Mouse (Mus musculus) ZHBTc4 (cell line): ENCODE data around the gene 1600002K03Rik.
"Not testable (repeated sequence)": the region's sequence is repeated elsewhere in the genome, so short reads cannot be mapped to it uniquely, and the experiment has no call there.

ENCODE experiments used
- DNase-seq: peaks from one replicate; pipeline ENCODE4 v3.0.0-alpha.2; 2011; ENCODE audit warnings: low read depth, low spot score

Gene 1600002K03Rik

GRCm38 (mm10) chr10:80153713-80154112 is 19.0 kb upstream of the 1600002K03Rik start:
- no peak for DNase-seq

GRCm38 (mm10) chr10:80154384-80154783 is 18.4 kb upstream of the 1600002K03Rik start:
- DNase-seq: no peak

DNA sequence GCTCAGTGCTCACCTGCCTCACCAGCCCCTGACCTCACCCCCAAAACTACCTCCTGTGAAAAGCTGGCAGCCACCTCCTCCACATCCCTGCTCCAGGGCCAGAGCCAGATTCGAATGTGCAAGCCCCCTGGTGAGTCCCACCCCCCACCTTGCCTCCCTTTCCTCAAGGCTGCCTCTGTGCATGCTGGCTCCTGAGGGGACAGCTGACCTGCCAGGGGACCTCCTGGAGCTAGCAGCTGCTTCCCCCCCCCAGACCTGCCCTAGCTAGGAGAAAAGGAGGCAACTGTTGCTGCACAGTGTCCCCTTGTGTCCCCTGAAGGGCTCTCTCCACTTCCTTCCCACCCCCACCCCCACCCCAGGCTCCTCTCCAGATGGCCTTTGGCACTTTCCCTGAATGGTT is 17.5 kb upstream of the 1600002K03Rik start:
- DNase-seq: no peak

DNA sequence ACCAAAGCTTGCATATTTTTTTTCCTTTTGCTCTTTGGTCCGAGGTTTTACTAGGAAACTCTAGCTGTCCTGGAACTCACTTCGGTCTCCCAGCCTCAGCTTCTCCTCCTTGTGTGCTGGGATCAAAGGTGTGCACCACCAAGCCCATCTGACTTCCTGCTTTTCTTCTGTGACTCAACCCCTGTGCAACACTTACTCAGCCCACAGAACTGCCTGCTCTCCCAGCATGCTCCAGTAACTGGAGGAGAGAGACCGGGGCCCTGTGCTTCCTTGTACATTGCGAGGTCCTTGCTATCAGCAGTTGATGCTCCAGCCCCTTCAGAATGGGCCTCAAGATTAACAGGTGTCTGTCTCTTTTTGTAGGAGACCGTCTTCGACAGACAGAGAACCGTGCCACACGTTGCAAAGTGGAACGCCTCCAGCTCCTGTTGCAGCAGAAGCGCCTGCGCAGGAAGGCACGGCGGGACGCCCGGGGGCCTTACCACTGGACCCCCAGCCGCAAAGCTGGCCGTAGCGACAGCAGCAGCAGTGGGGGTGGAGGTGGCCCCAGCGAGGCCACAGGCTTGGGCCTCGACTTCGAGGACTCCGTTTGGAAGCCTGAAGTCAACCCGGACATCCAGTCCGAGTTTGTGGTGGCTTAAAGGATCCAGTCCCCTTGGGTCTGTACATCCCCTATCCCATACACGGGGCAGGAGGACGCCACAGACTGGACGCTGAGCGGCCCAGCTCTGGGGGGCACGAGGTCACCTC is 16.6 kb upstream of the 1600002K03Rik start:
- no peak for DNase-seq

- DNase-seq: no peak
Measured at GRCm38 (mm10) chr10:80156752-80157053, 16.0 kb upstream of the 1600002K03Rik start.

DNA sequence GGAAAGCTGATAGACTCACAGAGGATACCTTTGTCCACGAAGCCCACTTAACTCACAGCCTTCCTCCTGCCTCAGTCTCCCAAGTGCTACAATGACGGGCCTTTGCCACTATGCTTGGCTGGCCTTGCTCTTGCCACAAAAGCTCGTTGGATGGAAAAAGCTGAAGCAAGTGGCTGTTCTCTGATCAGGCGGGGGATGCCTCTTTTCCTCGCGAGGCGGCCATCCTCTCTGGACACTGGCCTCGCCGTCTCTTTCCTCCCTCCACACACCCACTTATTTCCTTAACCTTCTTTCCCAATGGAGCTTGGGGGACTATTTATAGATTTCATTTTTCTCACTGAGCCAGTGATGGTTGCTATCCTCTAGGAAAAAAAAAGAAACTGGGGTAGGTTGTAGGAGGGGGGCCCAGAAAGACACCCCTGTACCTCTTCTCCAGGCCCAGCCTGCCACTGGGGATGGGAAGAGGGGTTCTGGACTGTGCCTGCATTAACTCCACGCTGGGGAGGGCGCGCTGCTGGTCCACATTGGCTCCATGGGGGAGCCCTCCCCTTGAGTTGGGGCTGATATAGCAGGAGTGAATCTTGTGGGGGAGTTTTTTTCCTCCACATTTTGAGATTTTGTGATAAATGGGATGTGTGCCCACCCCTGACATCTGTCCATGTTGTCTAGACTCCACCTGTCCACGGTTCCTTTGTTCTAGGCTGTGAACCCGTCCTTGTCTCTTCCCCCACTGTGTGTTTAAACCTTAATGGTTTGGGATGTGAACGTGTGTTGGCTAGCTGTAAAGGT is 15.4 kb upstream of the 1600002K03Rik start:
- DNase-seq: no peak

DNA sequence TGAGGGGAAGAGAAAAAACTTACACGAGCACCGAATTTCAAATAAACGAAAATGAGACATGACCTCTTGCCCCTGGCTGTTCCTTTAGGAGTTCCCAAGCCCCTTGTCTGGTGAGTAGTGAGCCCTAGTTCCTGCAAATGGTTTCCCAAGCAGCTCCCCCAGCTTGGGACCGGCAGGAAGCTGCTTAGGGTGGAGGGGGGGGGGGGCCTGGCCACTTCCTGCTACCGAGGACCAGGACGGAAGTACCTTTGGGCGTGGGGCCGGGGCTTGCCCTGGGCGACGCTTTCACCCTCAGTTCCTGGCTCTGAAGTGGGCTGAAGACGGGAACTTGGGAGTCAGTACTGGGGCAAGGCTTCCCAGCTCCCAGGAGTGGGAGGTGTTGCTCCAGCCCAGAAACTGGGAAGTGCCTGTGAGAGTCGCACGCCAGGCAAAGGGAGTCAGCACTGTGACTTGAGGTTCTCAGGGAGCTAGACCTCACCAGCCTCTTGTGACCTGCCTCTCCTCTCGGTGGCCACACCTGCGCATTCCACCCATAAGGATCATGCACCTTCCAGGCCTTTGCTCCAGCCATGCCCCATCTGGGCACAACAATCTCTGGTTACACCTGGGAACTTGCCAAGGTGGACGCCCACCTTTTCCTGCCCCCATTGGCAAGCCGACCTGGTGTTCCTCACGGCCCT is 14.3 kb upstream of the 1600002K03Rik start:
- peak; percentile 72 for DNase-seq

- peak; percentile 48 for DNase-seq
Measured at GRCm38 (mm10) chr10:80159021-80159560, 13.7 kb upstream of the 1600002K03Rik start.

- peak; percentile 98 for DNase-seq
Measured at GRCm38 (mm10) chr10:80159561-80160454, 12.9 kb upstream of the 1600002K03Rik start.

GRCm38 (mm10) chr10:80160455-80161371 is 12.0 kb upstream of the 1600002K03Rik start:
- peak; percentile 76 for DNase-seq

- no peak for DNase-seq
Measured at GRCm38 (mm10) chr10:80161522-80162242, 11.1 kb upstream of the 1600002K03Rik start.

DNA sequence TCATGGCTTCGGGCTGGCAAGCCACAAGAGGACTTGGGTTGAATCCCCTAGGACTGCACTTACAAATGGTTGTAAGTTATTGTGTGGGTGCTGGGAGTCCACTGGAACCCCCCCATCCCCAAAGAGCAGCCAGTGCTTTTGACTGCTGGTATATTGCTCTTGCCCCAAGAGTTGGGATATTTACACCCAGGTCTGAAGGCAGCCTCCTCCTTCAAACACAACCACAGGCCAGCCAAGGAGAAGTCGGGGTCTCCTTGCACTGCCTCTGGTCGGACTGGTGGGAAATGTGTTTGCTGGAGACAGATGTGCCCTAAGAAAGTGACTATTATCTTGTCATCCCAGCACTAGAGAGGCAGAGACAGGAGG is 10.5 kb upstream of the 1600002K03Rik start:
- no peak for DNase-seq

DNA sequence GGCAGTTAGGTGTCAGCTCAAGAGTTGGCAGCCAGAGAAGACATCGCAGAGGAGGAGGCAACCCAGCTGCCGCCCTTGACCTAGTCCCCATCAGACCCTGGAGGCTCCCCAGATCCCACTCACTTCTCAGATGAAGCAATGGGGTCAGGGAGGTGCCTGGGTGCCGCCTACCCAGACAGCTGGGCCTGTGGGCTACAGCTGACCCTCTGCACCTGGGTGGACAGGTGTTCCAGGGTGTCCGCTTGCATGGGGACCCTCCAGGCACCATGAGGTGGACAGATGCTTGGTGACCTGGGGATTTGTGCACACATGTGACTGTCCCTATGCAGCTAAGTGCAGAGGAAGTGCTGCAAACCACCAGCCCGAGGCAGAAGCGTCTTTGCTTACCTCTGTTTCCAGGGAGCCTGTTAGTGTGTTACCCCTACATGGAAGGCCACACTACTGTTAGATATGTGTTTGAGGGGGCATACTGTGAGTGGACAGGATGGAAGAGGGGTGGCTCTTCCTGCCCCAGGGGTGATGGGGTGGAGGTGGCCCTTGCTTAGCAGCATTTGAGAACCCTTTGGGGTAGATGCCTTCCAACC is 9.9 kb upstream of the 1600002K03Rik start:
- DNase-seq: no peak

- DNase-seq: no peak
Measured at GRCm38 (mm10) chr10:80163721-80164120, 9.0 kb upstream of the 1600002K03Rik start.

- DNase-seq: no peak
Measured at GRCm38 (mm10) chr10:80164161-80164997, 8.4 kb upstream of the 1600002K03Rik start.

DNA sequence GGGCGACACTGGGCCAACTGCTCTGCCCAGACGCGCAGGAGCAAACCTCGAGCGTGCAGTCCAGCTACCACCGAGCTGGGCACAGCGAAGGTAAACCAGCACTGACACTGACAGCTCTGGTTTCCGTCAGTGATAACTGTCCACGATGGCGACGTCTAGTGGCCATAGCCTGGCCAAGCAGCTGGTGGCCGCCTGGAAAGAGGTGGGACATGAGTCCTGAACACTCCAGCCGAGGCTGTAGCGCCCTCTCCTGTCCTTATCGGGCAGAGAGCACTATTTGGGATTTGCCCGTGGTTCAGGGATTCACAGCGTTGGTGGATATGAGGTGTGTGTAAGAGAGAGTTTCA is 7.8 kb upstream of the 1600002K03Rik start:
- DNase-seq: peak; percentile 92

GRCm38 (mm10) chr10:80165392-80166128 is 7.2 kb upstream of the 1600002K03Rik start, which contains the start of gene Cirbp:
Cirbp (plus strand) TSS chr10:80165985.
- DNase-seq: no peak

- DNase-seq: not testable (repeated sequence)
Measured at GRCm38 (mm10) chr10:80166136-80166535, 6.6 kb upstream of the 1600002K03Rik start.
